Mouse (Mus musculus): ENCODE results near the gene Zfp37.
A peak's percentile ranks its signal among the peaks of the same experiment; 100 is the strongest.
"Not testable (repeated sequence)": the region's sequence is repeated elsewhere in the genome, so short reads cannot be mapped to it uniquely, and the experiment has no call there.

The Zfp37 gene

DNA sequence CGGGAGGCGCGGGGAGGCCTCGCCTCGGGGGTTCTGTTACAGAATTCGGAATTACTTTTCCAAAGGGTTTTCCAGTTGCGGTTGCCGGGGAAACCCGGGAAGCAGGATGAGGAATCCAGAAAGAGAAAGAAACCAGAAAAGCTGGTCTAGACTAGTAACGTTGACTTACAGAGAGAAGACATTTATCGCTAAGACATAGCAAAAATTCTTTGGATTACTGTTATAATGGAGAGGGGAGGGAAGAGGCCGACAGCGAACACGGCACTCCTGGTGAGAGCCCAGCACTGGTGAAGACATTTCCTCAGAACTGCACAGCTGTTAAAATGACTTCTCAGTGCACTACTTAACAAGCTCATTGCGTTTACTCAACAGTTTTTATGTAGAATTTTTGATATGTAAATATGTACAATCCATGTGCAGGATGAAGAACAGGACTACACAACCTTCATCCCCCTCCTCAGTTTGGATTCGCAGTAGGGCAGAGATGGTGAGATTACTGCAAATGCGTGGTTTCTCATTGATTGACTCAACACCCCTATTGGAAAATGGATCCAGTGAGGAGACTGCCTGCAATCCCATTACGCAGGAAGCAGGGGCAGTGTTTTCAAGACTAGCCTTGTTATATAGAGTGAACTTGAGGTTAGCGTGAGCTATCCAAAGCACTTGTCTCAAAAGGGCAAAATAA, 22.0 kb downstream of the Zfp37 start:
- DNase-seq, result no peak

DNA sequence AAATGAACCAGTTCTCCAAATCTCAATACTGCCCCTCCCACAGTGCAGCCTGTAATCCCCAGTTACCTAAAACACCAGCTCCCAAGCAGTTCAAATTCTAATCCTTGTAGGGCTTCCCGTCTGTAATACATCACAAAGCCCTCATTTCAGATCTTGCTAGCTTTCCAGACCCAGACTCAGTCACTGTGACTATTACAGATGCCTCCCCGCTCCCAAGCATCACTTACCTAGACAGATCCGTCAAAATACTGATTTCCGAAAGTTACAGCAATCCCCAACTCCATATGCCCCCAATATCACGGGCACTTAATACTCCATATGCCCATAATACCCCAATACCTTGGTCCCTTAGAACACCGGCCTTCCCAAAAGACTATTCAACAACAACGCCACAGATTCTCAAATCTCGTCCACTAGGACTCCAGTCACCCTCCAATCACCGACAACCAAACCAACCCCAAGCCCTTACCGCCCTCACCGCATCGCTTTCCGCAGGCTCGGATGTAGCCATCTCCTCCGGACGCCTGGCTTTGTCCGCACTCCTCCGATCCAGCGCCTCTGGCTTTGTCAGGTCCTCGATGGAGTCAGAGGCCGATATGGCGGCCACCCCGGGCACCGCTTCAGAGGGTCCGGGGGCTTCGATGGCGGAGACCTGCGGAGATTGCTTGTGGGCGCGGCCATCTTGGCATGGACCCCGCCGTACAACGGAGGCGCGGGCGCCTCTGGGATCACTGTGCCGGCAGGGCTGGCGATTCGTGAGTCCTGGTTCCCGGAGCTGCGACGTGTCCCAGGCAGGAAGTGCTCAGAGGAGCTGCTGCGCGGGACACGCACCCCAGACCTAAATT, 22.8 kb downstream of the Zfp37 start:
- peak; percentile 86 to 88 for DNase-seq

DNA sequence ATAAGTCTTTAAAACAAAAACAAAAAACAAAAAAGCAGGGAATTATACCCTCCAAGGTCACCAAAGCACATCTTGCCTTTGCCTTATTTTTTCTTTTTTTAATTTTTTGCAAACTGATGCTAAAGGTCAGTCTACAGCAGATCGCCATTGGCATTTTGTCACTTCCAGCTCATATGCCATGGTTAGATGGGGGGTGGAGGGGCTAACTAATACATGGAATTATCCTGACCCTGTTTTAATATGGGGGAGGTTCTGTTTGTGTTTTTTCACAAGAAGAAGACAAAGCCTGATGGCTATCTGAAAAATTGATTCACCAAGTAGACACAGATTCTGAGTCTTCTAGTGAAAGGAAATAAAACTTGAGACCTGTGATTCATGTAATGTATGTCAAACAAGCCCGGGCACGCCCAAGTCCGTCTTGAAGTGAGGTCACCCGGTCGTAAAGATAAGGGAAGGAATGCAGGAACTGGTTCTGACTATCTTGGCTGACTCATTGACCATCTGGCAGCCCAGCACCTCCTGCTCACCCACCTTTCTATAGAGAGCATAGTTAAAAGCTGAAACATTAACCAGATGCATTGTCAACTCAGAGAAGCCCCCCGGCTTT, 30.8 kb downstream of the Zfp37 start:
- no peak for DNase-seq

DNA sequence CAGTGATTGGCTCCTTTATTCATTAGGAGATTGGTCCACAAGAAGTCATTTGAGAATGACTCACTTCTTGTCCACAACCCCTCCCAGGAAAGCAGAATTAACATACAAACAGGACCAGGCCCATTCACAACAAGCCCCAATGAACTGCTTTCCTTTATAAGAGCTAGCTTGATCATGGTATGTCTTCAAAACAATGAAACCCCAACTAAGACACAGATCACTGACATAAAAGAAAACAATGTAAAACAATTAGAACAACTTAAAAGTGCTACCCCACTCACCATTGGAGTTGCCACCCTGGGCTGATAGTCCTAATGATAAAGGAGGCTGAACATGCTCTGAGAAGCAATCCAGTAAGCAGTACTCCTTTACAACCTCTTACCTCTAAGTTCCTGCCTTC, 42.1 kb downstream of the Zfp37 start:
- no peak for DNase-seq

DNA sequence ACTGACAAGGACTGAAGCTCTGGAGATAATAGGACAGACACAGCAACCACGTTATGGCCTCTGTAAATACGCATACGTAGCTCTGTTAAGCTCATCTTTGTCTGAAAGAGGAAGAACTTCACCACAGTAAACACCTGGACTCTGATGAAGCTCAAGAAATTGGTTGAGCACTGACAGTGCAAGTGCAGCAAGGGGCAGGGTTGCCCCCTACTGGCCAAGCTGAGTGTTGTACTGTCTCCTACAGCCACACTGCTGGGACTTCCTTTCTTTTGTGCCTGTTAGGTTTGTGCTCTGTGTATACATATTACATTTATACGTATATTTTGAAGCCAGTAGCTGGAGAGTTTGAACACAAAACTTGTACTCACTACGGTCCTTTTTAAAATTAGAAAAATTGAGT, 53.6 kb downstream of the Zfp37 start:
- peak in 1 of 2 experiments; percentile 11 for DNase-seq

DNA sequence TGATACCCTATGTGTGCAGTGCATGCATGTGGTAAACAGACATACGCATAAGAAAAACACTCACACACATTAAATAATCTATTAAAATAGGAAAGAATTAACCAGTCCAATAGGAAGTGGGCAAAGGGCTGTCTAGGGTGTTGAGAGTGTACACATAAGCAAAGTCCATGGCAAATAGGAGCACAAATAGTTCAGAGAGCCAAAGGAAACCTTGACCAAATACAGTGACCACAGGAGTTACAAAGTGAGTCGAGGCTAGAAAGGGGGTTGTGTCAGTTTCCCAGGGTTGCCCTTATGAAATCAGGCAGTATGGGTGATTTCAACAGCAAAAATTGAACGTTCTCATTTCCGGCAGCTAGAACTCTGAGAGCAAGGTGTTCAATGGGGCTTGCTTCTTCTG, 56.4 kb downstream of the Zfp37 start:
- DNase-seq, result no peak

DNA sequence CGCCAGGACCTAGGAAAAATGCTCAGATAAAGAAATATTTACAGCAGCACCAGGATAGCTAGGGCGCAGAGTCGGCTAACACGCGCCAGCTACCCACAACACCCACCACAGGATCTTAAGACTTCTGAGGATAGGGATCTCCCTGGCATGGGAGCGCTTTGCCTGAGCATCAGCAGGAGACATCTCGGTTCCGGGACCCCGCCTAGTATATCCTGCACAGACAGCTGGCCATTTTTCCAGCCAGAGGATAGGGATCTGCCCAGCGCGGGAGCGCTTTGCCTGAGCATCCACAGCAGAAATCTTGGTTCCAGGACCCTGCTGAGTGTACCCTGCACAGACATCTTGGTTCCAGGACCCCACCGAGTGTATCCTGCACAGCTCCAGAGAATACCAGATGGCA, 63.2 kb downstream of the Zfp37 start:
- not testable (repeated sequence) for DNase-seq

DNA sequence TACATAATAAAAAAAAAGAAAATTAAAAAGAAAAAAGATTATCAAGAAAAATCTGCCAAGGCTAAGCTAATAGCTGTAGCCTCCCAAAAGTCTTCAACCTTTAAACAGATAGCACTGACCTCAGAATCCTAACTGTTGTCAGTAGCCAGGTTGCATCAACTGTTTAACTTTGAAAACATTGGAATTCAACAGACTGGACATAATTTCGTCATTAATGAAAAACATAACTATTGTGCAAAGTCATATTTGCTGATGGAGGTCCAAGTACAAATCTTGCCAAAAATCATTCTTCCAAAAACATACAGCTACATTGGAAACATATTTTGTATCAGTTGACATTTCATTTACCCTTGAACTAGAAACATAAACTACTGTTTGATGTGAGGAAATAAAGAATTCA, 72.4 kb downstream of the Zfp37 start:
- DNase-seq, result no peak

DNA sequence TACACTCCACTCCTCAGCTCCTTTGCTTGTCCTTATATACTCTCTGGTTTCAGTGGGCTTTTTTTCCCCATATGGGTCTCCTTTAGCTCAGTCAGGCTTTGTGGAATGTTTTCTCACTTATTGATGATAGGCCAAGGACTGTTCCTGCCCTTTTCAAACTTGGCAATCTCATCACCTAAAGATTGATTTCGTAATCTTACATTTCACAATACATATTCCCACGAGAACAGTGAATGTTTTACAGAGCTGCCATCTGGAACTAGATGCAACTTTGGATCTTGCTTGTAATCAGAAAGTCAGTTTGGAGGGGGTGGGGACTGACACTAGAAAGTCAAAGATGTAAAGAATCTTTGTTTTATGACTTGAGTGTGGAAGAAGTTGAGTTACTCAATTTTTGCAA, 80.0 kb downstream of the Zfp37 start, which contains the start of gene Mup21:
Mup21 (minus strand) TSS at position 53 of the 400 bp plus-strand sequence.
- DNase-seq, result no peak
